Mouse (Mus musculus) embryonic facial prominence, embryonic 15.5 days (tissue): ENCODE measurements around the gene Anks1. TPM values are rescaled to one million over a fixed set of nuclear protein-coding genes. Genes with fewer than 3 reads are reported as not detected.

Source experiments
- ATAC-seq: fragments of 200-750 bp; cut with Nextera tagmentation; 2 replicates; pipeline ENCODE4 v1.8.0; 2017; ENCODE audit warnings: low read depth, moderate TSS enrichment; ENCODE audit not compliant: insufficient number of reproducible peaks, low FRiP score, low TSS enrichment
- H3K27ac ChIP-seq: fragments of 300-500 bp; sonication (generic); replicated peaks from 2 replicates; pipeline ENCODE4 v1.5.1; 2015; ENCODE audit warnings: mild to moderate bottlenecking, inconsistent platforms
- H3K27me3 ChIP-seq: fragments of 300-500 bp; sonication (generic); 2 replicates; pipeline ENCODE4 v1.6.1; 2015; ENCODE audit warnings: inconsistent platforms
- H3K36me3 ChIP-seq: fragments of 300-500 bp; sonication (generic); 2 replicates; pipeline ENCODE4 v1.6.1; 2015; ENCODE audit warnings: mild to moderate bottlenecking, inconsistent platforms
- H3K4me1 ChIP-seq: fragments of 300-500 bp; sonication (generic); 2 replicates; pipeline ENCODE4 v1.6.1; 2015; ENCODE audit warnings: inconsistent platforms
- H3K4me2 ChIP-seq: fragments of 300-500 bp; sonication (generic); replicated peaks from 2 replicates; pipeline ENCODE4 v1.6.1; 2015; ENCODE audit warnings: mild to moderate bottlenecking, inconsistent platforms
- H3K4me3 ChIP-seq: fragments of 300-500 bp; sonication (generic); replicated peaks from 2 replicates; pipeline ENCODE4 v1.5.1; 2015; ENCODE audit warnings: mild to moderate bottlenecking, inconsistent platforms
- H3K9ac ChIP-seq: fragments of 300-500 bp; sonication (generic); 2 replicates; pipeline ENCODE4 v1.6.1; 2015; ENCODE audit warnings: inconsistent platforms
- H3K9me3 ChIP-seq: fragments of 300-500 bp; sonication (generic); replicated peaks from 2 replicates; pipeline ENCODE4 v1.6.1; 2016; ENCODE audit warnings: inconsistent platforms
- WGBS: fragments of 180-500 bp; shearing (Covaris S2); methylation state at CpG from one replicate; pipeline ENCODE4 v1.1.7; 2015; 5-methylcytosine and 5-hydroxymethylcytosine counted together
- polyA plus RNA-seq: library from polyadenylated mRNA; unstranded; fragments of >200 nt; fragmentation: Nextera tagmentation; extraction: Ambion mirVana; gene quantifications from 2 replicates; pipeline ENCODE4 v1.2.1, GENCODE M21; 2015

Gene Anks1
- polyA plus RNA-seq, 1 experiment from 2014 or later: 15.3 TPM

- WGBS: 91% methylated on average over 6 of the region's 6 CpGs
- no peak overlapping the region for H3K4me3 ChIP-seq
- H3K9ac ChIP-seq: no peak overlapping the region
- no peak overlapping the region for H3K4me2 ChIP-seq
- no peak for ATAC-seq
- H3K4me1 ChIP-seq: peaks cover 78% of the 10 kb centered on the region
- H3K9me3 ChIP-seq: no peaks in the 10 kb centered on the region
- no peaks in the 10 kb centered on the region for H3K27me3 ChIP-seq
- H3K27ac ChIP-seq: no peak overlapping the region
- no peaks in the 10 kb centered on the region for H3K36me3 ChIP-seq
These were observed 118.1 kb downstream of the Anks1 start for GRCm38 (mm10) chr17:28027197-28027596.

GRCm38 (mm10) chr17:28028236-28028635 is 119.1 kb downstream of the Anks1 start:
- Histone ChIP-seq H3K4me3 (no peak overlapping the region), H3K4me1 (peaks cover 75% of the 10 kb centered on the region), H3K36me3 (no peaks in the 10 kb centered on the region), H3K9me3 (no peaks in the 10 kb centered on the region), H3K9ac (no peak overlapping the region), H3K27me3 (no peaks in the 10 kb centered on the region), H3K4me2 (no peak overlapping the region), H3K27ac (no peak overlapping the region)
- 66% methylated on average over 10 of the region's 10 CpGs for WGBS
- no peak for ATAC-seq

GRCm38 (mm10) chr17:28029308-28029707 is 120.2 kb downstream of the Anks1 start:
- no peak for ATAC-seq
- H3K4me2 ChIP-seq: no peak overlapping the region
- no peak overlapping the region for H3K9ac ChIP-seq
- H3K36me3 ChIP-seq: no peaks in the 10 kb centered on the region
- peaks cover 68% of the 10 kb centered on the region for H3K4me1 ChIP-seq
- H3K4me3 ChIP-seq: no peak overlapping the region
- no peaks in the 10 kb centered on the region for H3K9me3 ChIP-seq
- H3K27ac ChIP-seq: peak overlapping the region; percentile 76
- no peaks in the 10 kb centered on the region for H3K27me3 ChIP-seq
- WGBS: 65% methylated on average over 2 of the region's 2 CpGs

- H3K4me3 ChIP-seq: no peak overlapping the region
- no peaks in the 10 kb centered on the region for H3K9me3 ChIP-seq
- H3K9ac ChIP-seq: no peak overlapping the region
- no peak overlapping the region for H3K4me2 ChIP-seq
- 59% methylated on average over 10 of the region's 10 CpGs for whole genome bisulfite sequencing
- peaks cover 58% of the 10 kb centered on the region for H3K4me1 ChIP-seq
- H3K27me3 ChIP-seq: no peaks in the 10 kb centered on the region
- no peaks in the 10 kb centered on the region for H3K36me3 ChIP-seq
- peak overlapping the region; percentile 76 for H3K27ac ChIP-seq
- no peak for ATAC-seq
These were observed 121.3 kb downstream of the Anks1 start for GRCm38 (mm10) chr17:28030446-28030845.

- H3K9ac ChIP-seq: no peak overlapping the region
- no peak for ATAC-seq
- H3K4me3 ChIP-seq: no peak overlapping the region
- WGBS: 74% methylated on average over 9 of the region's 9 CpGs
- no peak overlapping the region for H3K4me2 ChIP-seq
- H3K36me3 ChIP-seq: no peaks in the 10 kb centered on the region
- H3K27me3 ChIP-seq: no peaks in the 10 kb centered on the region
- peaks cover 48% of the 10 kb centered on the region for H3K4me1 ChIP-seq
- no peaks in the 10 kb centered on the region for H3K9me3 ChIP-seq
- no peak overlapping the region for H3K27ac ChIP-seq
These were observed 122.3 kb downstream of the Anks1 start for GRCm38 (mm10) chr17:28031281-28031941.

GRCm38 (mm10) chr17:28032219-28032618 is 123.1 kb downstream of the Anks1 start:
- H3K27ac ChIP-seq: no peak overlapping the region
- H3K4me1 ChIP-seq: peaks cover 51% of the 10 kb centered on the region
- H3K4me3 ChIP-seq: no peak overlapping the region
- no peaks in the 10 kb centered on the region for H3K27me3 ChIP-seq
- H3K36me3 ChIP-seq: no peaks in the 10 kb centered on the region
- no peaks in the 10 kb centered on the region for H3K9me3 ChIP-seq
- ATAC-seq: no peak
- WGBS: 78% methylated on average over 10 of the region's 10 CpGs
- H3K9ac ChIP-seq: no peak overlapping the region
- H3K4me2 ChIP-seq: no peak overlapping the region

GRCm38 (mm10) chr17:28033046-28033580 is 124.0 kb downstream of the Anks1 start:
- no peak overlapping the region for H3K27ac ChIP-seq
- ATAC-seq: no peak

GRCm38 (mm10) chr17:28034986-28035385 is 125.9 kb downstream of the Anks1 start:
- Histone ChIP-seq H3K9me3 (no peaks in the 10 kb centered on the region), H3K36me3 (0 out of 2 replicates have a peak, but pooled peaks cover 6% of the 10 kb centered on the region), H3K4me3 (no peak overlapping the region), H3K27me3 (no peaks in the 10 kb centered on the region), H3K4me2 (no peak overlapping the region), H3K9ac (no peak overlapping the region), H3K4me1 (peaks cover 45% of the 10 kb centered on the region), H3K27ac (no peak overlapping the region)
- no peak for ATAC-seq
- WGBS: 62% methylated on average over 8 of the region's 8 CpGs

More at GRCm38 (mm10) chr17:28033046-28033580, 124.0 kb downstream of the Anks1 start:
- Histone ChIP-seq H3K27me3 (no peaks in the 10 kb centered on the region), H3K9ac (no peak overlapping the region), H3K36me3 (no peaks in the 10 kb centered on the region), H3K9me3 (no peaks in the 10 kb centered on the region), H3K4me2 (no peak overlapping the region), H3K4me1 (peaks cover 54% of the 10 kb centered on the region), H3K4me3 (no peak overlapping the region)
- 44% methylated on average over 3 of the region's 3 CpGs for WGBS

- Histone ChIP-seq H3K27me3 (no peaks in the 10 kb centered on the region), H3K4me3 (no peak overlapping the region), H3K36me3 (0 out of 2 replicates have a peak, but pooled peaks cover 17% of the 10 kb centered on the region), H3K9me3 (no peaks in the 10 kb centered on the region), H3K4me1 (peaks cover 37% of the 10 kb centered on the region), H3K27ac (no peak overlapping the region; the same call in 1 of the 2 replicates), H3K9ac (no peak overlapping the region), H3K4me2 (no peak overlapping the region)
- WGBS: 52% methylated on average over 14 of the region's 14 CpGs
- ATAC-seq: peak; percentile 51; the same call in 1 of the 2 replicates
These were observed 128.0 kb downstream of the Anks1 start for GRCm38 (mm10) chr17:28036813-28037756.

- no peaks in the 10 kb centered on the region for H3K27me3 ChIP-seq
- H3K4me2 ChIP-seq: no peak overlapping the region
- no peak overlapping the region for H3K27ac ChIP-seq
- no peak for ATAC-seq
- peaks cover 31% of the 10 kb centered on the region for H3K4me1 ChIP-seq
- 32% methylated on average over 16 of the region's 16 CpGs for WGBS
- H3K9ac ChIP-seq: no peak overlapping the region
- no peak overlapping the region for H3K4me3 ChIP-seq
- H3K9me3 ChIP-seq: no peaks in the 10 kb centered on the region
- H3K36me3 ChIP-seq: peaks cover 22% of the 10 kb centered on the region; the same call in 1 of the 2 replicates
These were observed 131.5 kb downstream of the Anks1 start for GRCm38 (mm10) chr17:28040620-28041019.

- Histone ChIP-seq H3K4me1 (peaks cover 31% of the 10 kb centered on the region), H3K36me3 (peaks cover 26% of the 10 kb centered on the region), H3K27ac (no peak overlapping the region), H3K9me3 (no peaks in the 10 kb centered on the region), H3K9ac (no peak overlapping the region), H3K27me3 (no peaks in the 10 kb centered on the region), H3K4me3 (no peak overlapping the region), H3K4me2 (no peak overlapping the region)
- ATAC-seq: no peak
- WGBS: 88% methylated on average over 13 of the region's 13 CpGs
These were observed 132.2 kb downstream of the Anks1 start for GRCm38 (mm10) chr17:28041298-28041697.
